Mouse (Mus musculus) myocyte (in vitro differentiated cells): ENCODE data around the gene Ubald1.

Experiments used
- CEBPB ChIP-seq: IDR thresholded peaks from 2 replicates; pipeline ENCODE4 v1.6.1; 2011; ENCODE audit warnings: mild to moderate bottlenecking, moderate library complexity; ENCODE audit not compliant: poor library complexity, insufficient read depth, severe bottlenecking
- E2F4 ChIP-seq: IDR thresholded peaks from one replicate; pipeline ENCODE4 v1.6.1; 2011; ENCODE audit warnings: mild to moderate bottlenecking, control low read depth, moderate library complexity; ENCODE audit not compliant: insufficient read depth
- MAX ChIP-seq: IDR thresholded peaks from one replicate; pipeline ENCODE4 v1.6.1; 2011; ENCODE audit warnings: low read depth, mild to moderate bottlenecking, control low read depth
- MYOD1 ChIP-seq, 3 experiments: IDR thresholded peaks; one replicate each; pipeline ENCODE4 v1.6.1; 2011; ENCODE audit warnings: control low read depth in 2 of 3, low read depth in 2 of 3, mild to moderate bottlenecking in 2 of 3, moderate library complexity in 1 of 3; ENCODE audit not compliant: insufficient read length in 2 of 3, control insufficient read depth in 1 of 3
- POLR2A ChIP-seq: IDR thresholded peaks from one replicate; pipeline ENCODE4 v1.6.1; 2011; ENCODE audit warnings: low read depth, mild to moderate bottlenecking, control low read depth, moderate library complexity; ENCODE audit not compliant: insufficient read length
- POLR2AphosphoS2 ChIP-seq: IDR thresholded peaks from one replicate; pipeline ENCODE4 v1.6.1; 2011; ENCODE audit warnings: low read depth, control low read depth; ENCODE audit not compliant: insufficient read length
- SRF ChIP-seq: IDR thresholded peaks from one replicate; pipeline ENCODE4 v1.6.1; 2011; ENCODE audit warnings: low read depth; ENCODE audit not compliant: control insufficient read depth, insufficient read length
- TCF12 ChIP-seq: IDR thresholded peaks from one replicate; pipeline ENCODE4 v1.6.1; 2011; ENCODE audit warnings: mild to moderate bottlenecking, control low read depth; ENCODE audit not compliant: poor library complexity, insufficient read depth, severe bottlenecking
- TCF3 ChIP-seq: IDR thresholded peaks from one replicate; pipeline ENCODE4 v1.6.1; 2011; ENCODE audit warnings: low read depth, control low read depth; ENCODE audit not compliant: insufficient read length
- USF1 ChIP-seq: IDR thresholded peaks from one replicate; pipeline ENCODE4 v1.6.1; 2011; ENCODE audit warnings: low read depth, mild to moderate bottlenecking, control low read depth, moderate library complexity

- TF ChIP-seq POLR2A (no peak), MYOD1 (IDR thresholded peaks at IDR 0.05; ENCODE audit: control insufficient read depth in 1 of 3, insufficient read length in 2 of 3, low read depth in 2 of 3) (no peak), MAX (no peak), POLR2AphosphoS2 (peak; percentile 9), USF1 (no peak), E2F4 (no peak), CEBPB (no peak), SRF (no peak), TCF12 (no peak), TCF3 (no peak)
Measured at GRCm38 (mm10) chr16:4881400-4882351, 1.6 kb upstream of the Ubald1 start.
